Mouse (Mus musculus) kidney, adult 2 months (tissue): ENCODE data around the gene Oit3. TPM values are rescaled to one million over a fixed set of nuclear protein-coding genes. Genes with fewer than 3 reads are reported as not detected.
A peak's percentile ranks its signal among the peaks of the same experiment; 100 is the strongest.

Experiments
- DNase-seq: peaks from one replicate; pipeline ENCODE4 v3.0.0; 2021
- H3K27ac ChIP-seq: fragments of 200-500 bp; 2 replicates; pipeline ENCODE4 v1.5.1; 2012; ENCODE audit warnings: low read depth, low read length, control low read depth, inconsistent platforms; ENCODE audit not compliant: insufficient read depth
- H3K27me3 ChIP-seq: fragments of 200-500 bp; replicated peaks from 2 replicates; pipeline ENCODE4 v1.6.1; 2012; ENCODE audit warnings: mild to moderate bottlenecking, moderate library complexity, low read length, inconsistent platforms; ENCODE audit not compliant: control insufficient read depth, insufficient read depth
- H3K36me3 ChIP-seq: fragments of 200-500 bp; 2 replicates; pipeline ENCODE4 v1.6.1; 2012; ENCODE audit warnings: mild to moderate bottlenecking, moderate library complexity, low read length, inconsistent platforms; ENCODE audit not compliant: control insufficient read depth, insufficient read depth
- H3K4me1 ChIP-seq: fragments of 200-500 bp; 2 replicates; pipeline ENCODE4 v1.6.1; 2011; ENCODE audit warnings: low read length; ENCODE audit not compliant: control insufficient read depth, insufficient read depth
- H3K4me3 ChIP-seq: fragments of 200-500 bp; 2 replicates; pipeline ENCODE4 v1.5.1; 2011; ENCODE audit warnings: mild to moderate bottlenecking, low read depth, low read length, control low read depth; ENCODE audit not compliant: insufficient read depth
- CTCF ChIP-seq: fragments of 200-500 bp; conservative IDR thresholded peaks from 2 replicates; pipeline ENCODE4 v1.5.1; 2011; ENCODE audit warnings: low read depth, mild to moderate bottlenecking, control low read depth, low read length, moderate library complexity, mixed read lengths; ENCODE audit not compliant: insufficient read depth, insufficient read length
- POLR2A ChIP-seq: fragments of 200-500 bp; IDR thresholded peaks from one replicate; pipeline ENCODE4 v1.6.1; 2011; ENCODE audit warnings: low read depth, low read length, control low read depth
- WGBS: fragments of 180-500 bp; shearing (Covaris S2); methylation state at CpG from one replicate; pipeline ENCODE4 v1.1.7; 2018; 5-methylcytosine and 5-hydroxymethylcytosine counted together
- polyA plus RNA-seq: library from polyadenylated mRNA; depleted of rRNA; stranded (reverse); fragments of >200 nt; gene quantifications from 2 replicates; pipeline ENCODE4 v1.2.3, GENCODE M21; 2012

Gene Oit3
- polyA plus RNA-seq, 1 experiment = 1.4 TPM

DNA sequence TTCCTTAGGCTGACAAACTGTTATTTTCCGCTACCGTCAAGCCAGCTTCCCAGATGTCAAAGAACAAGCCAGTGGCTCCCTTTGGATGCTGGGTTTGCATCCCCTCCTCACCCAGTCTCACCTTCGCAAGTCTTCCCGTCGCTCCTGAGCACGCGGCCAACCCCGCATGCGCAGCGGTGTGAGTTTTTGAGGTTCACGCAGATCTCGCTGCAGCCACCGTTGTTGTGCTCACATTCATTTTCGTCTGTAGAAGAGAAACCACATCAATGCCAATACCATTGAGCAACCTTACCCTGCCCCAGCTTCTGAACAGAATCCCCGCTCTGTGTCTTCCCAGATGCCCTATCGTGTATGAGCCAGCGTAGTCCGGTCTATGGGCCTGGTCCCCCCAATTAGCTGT lies 5.8 kb downstream of the Oit3 start:
- Histone ChIP-seq H3K4me1 (peaks cover 3% of the 10 kb centered on the region; the same call in 1 of the 2 replicates), H3K27me3 (no peaks in the 10 kb centered on the region), H3K36me3 (no peaks in the 10 kb centered on the region), H3K27ac (no peak overlapping the region), H3K4me3 (no peak overlapping the region)
- no peak for DNase-seq
- no peak for TF ChIP-seq CTCF
- TF ChIP-seq POLR2A = no peak
- WGBS = 96% methylated on average over 18 of the region's 18 CpGs

GRCm38 (mm10) chr10:59430701-59431218 lies 10.8 kb downstream of the Oit3 start:
- Histone ChIP-seq H3K27me3 (no peaks in the 10 kb centered on the region), H3K4me1 (no peaks in the 10 kb centered on the region), H3K4me3 (no peak overlapping the region), H3K36me3 (no peaks in the 10 kb centered on the region), H3K27ac (no peak overlapping the region)
- TF ChIP-seq CTCF (no peak), POLR2A (no peak)
- 58% methylated on average over 6 of the region's 6 CpGs for WGBS
- DNase-seq = no peak

GRCm38 (mm10) chr10:59429448-59430135 lies 12.0 kb downstream of the Oit3 start:
- H3K27me3 ChIP-seq = no peaks in the 10 kb centered on the region
- TF ChIP-seq CTCF (no peak), POLR2A (no peak)
- WGBS = 47% methylated on average over 16 of the region's 16 CpGs
- no peak overlapping the region for H3K4me3 ChIP-seq
- H3K4me1 ChIP-seq = 0 out of 2 replicates have a peak, but pooled peaks cover 3% of the 10 kb centered on the region
- H3K27ac ChIP-seq = no peak overlapping the region
- DNase-seq = no peak
- no peaks in the 10 kb centered on the region for H3K36me3 ChIP-seq

GRCm38 (mm10) chr10:59426371-59426770 lies 15.2 kb downstream of the Oit3 start:
- TF ChIP-seq CTCF (no peak), POLR2A (no peak)
- no peaks in the 10 kb centered on the region for H3K36me3 ChIP-seq
- H3K4me1 ChIP-seq = peaks cover 3% of the 10 kb centered on the region; the same call in 1 of the 2 replicates
- WGBS = 66% methylated on average over 4 of the region's 4 CpGs
- no peaks in the 10 kb centered on the region for H3K27me3 ChIP-seq
- H3K4me3 ChIP-seq = no peak overlapping the region
- H3K27ac ChIP-seq = no peak overlapping the region
- peak; percentile 57 for DNase-seq

- 46% methylated on average over 7 of the region's 7 CpGs for WGBS
- H3K4me1 ChIP-seq = peaks cover 3% of the 10 kb centered on the region; the same call in 1 of the 2 replicates
- no peaks in the 10 kb centered on the region for H3K36me3 ChIP-seq
- peak; percentile 83 for DNase-seq
- no peak for TF ChIP-seq POLR2A
- TF ChIP-seq CTCF = no peak
- H3K27ac ChIP-seq = no peak overlapping the region
- no peak overlapping the region for H3K4me3 ChIP-seq
- H3K27me3 ChIP-seq = no peaks in the 10 kb centered on the region
Observed at GRCm38 (mm10) chr10:59425369-59425768, 16.2 kb downstream of the Oit3 start.

DNA sequence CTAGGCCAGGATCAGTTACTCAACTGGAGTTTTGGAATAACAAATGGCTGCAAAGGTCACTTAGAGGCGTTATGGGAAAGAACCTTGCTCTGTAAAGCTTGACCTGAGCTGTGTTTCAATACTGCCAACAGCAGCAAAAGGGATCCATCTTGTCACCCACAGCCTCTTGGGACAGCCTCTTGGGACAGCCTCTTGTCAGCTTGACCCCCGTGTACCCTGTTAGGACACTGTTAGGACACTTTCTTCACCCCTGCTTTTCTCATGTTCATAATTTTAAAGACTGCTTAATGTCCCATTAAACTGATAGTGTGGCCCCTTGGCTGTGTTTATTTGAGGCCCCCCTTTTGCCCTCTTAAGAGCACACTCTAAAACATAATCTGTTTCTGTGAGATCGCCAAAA lies 17.1 kb downstream of the Oit3 start:
- no peak for TF ChIP-seq CTCF
- no peak for TF ChIP-seq POLR2A
- WGBS = 50% methylated on average over 3 of the region's 3 CpGs
- Histone ChIP-seq H3K36me3 (no peaks in the 10 kb centered on the region), H3K4me1 (peaks cover 3% of the 10 kb centered on the region; the same call in 1 of the 2 replicates), H3K27ac (no peak overlapping the region), H3K27me3 (no peaks in the 10 kb centered on the region), H3K4me3 (no peak overlapping the region)
- peak; percentile 59 for DNase-seq

GRCm38 (mm10) chr10:59419516-59419915 lies 22.1 kb downstream of the Oit3 start:
- TF ChIP-seq POLR2A (no peak), CTCF (no peak)
- H3K4me1 ChIP-seq = no peaks in the 10 kb centered on the region; the same call in 1 of the 2 replicates
- no peaks in the 10 kb centered on the region for H3K36me3 ChIP-seq
- H3K27me3 ChIP-seq = no peaks in the 10 kb centered on the region
- WGBS = 93% methylated on average over 4 of the region's 4 CpGs
- H3K27ac ChIP-seq = no peak overlapping the region
- no peak overlapping the region for H3K4me3 ChIP-seq
- no peak for DNase-seq
